Mouse (Mus musculus): Measurements from ENCODE around the gene Mtrf1l.

Gene Mtrf1l

GRCm38 (mm10) chr10:5823740-5824491 lies at the start of gene Mtrf1l:
TSS of gene Mtrf1l (minus strand) at chr10:5823910.
- peak; percentile 100 for DNase-seq

GRCm38 (mm10) chr10:5871081-5871480 lies 47.4 kb upstream of the Mtrf1l start:
- no peak for DNase-seq

- DNase-seq = no peak
Measured at GRCm38 (mm10) chr10:5867981-5868552, 44.4 kb upstream of the Mtrf1l start.

- DNase-seq = no peak
Measured at GRCm38 (mm10) chr10:5865996-5866395, 42.3 kb upstream of the Mtrf1l start.

- DNase-seq = no peak
Measured at GRCm38 (mm10) chr10:5862669-5863068, 39.0 kb upstream of the Mtrf1l start.

GRCm38 (mm10) chr10:5860849-5861248 lies 37.1 kb upstream of the Mtrf1l start:
- DNase-seq = no peak

GRCm38 (mm10) chr10:5859729-5860128 lies 36.0 kb upstream of the Mtrf1l start:
- DNase-seq = peak; percentile 22 to 34

- no peak for DNase-seq
Measured at GRCm38 (mm10) chr10:5857996-5858549, 34.4 kb upstream of the Mtrf1l start.

GRCm38 (mm10) chr10:5853290-5853868 lies 29.7 kb upstream of the Mtrf1l start:
- no peak for DNase-seq

GRCm38 (mm10) chr10:5846939-5847338 lies 23.2 kb upstream of the Mtrf1l start:
- DNase-seq = no peak

- DNase-seq = peak; percentile 76
Measured at GRCm38 (mm10) chr10:5841369-5841768, 17.7 kb upstream of the Mtrf1l start.

GRCm38 (mm10) chr10:5826336-5827025 lies 2.8 kb upstream of the Mtrf1l start:
- no peak for DNase-seq

- peak; percentile 69 to 77 for DNase-seq
Measured at GRCm38 (mm10) chr10:5824779-5825178, 1.1 kb upstream of the Mtrf1l start.

- no peak for DNase-seq
Measured at GRCm38 (mm10) chr10:5823291-5823739, 395 bp downstream of the Mtrf1l start.

- DNase-seq = no peak
Measured at GRCm38 (mm10) chr10:5818772-5819171, 4.9 kb downstream of the Mtrf1l start.

- no peak for DNase-seq
Measured at GRCm38 (mm10) chr10:5815968-5816367, 7.7 kb downstream of the Mtrf1l start.

- no peak for DNase-seq
Measured at GRCm38 (mm10) chr10:5813724-5814123, 10.0 kb downstream of the Mtrf1l start.

GRCm38 (mm10) chr10:5807683-5808082 lies 16.0 kb downstream of the Mtrf1l start:
- DNase-seq = no peak

- DNase-seq = no peak
Measured at GRCm38 (mm10) chr10:5806996-5807395, 16.7 kb downstream of the Mtrf1l start.

- DNase-seq = peak; percentile 5 to 14
Measured at GRCm38 (mm10) chr10:5806416-5806815, 17.3 kb downstream of the Mtrf1l start.

GRCm38 (mm10) chr10:5805731-5806307 lies 17.9 kb downstream of the Mtrf1l start:
- DNase-seq = peak; percentile 95

GRCm38 (mm10) chr10:5805243-5805730 lies 18.4 kb downstream of the Mtrf1l start, which contains the start of gene Fbxo5:
TSS of gene Fbxo5 (minus strand) at chr10:5805600.
- DNase-seq = peak; percentile 97 to 98
